Mouse (Mus musculus) monocyte, adult 2 months (primary cell): ENCODE measurements at regions not wholly inside any gene's neighbourhood (a gene's known extent, or its start where the extent isn't known, plus 50 kb on each side); places are given as distances from the start of the nearest gene placed in this dataset.

Experiments used
- DNase-seq, 2 experiments: peaks; one replicate each; pipeline ENCODE4 v3.0.0; 2022; ENCODE audit warnings: low spot score in 2 of 2, low read depth in 1 of 2

- no peak for DNase-seq
These were observed 185.7 kb upstream of the Cpeb2 start for GRCm38 (mm10) chr5:43047316-43047715.

DNA sequence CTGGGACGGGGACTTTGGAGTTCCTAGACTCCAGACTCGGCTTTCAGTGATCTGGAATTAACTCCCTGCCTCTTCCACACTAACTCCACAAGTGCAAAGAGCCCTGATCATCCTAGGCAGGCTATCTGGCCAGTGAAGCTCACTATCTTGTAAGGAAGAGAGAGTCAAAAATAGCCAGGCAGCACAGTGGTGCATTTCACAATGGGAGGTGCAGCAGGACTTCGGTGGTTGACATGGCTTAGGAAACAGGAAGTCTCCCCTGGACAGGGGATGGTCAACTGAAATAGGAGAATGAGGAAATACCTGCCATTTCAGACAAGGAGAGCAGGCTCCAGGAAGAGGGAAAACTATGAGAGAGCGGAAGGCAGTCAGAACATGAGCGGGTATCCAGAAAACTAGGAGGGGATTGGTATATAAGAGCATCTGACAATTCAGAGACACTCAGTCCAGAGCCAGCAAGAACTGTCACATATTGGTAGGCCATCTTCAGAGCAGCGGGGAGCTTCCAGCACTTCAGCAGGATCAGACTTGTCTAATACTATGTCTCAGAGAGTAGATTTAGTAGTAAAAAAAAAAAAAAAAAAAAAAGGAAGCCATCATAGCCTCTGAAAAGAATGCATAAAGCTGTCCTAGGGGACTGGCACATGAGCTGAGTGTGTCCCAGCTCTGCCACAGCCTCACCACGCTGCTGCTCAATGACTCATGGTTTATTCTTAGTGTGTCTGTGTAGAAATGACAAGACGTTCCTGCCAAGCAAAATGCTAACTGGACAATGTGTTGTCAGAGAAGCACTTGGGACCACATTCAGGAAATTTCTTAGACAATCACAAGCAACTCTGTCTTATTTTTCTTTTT lies 184.5 kb upstream of the Cpeb2 start:
- DNase-seq = no peak

DNA sequence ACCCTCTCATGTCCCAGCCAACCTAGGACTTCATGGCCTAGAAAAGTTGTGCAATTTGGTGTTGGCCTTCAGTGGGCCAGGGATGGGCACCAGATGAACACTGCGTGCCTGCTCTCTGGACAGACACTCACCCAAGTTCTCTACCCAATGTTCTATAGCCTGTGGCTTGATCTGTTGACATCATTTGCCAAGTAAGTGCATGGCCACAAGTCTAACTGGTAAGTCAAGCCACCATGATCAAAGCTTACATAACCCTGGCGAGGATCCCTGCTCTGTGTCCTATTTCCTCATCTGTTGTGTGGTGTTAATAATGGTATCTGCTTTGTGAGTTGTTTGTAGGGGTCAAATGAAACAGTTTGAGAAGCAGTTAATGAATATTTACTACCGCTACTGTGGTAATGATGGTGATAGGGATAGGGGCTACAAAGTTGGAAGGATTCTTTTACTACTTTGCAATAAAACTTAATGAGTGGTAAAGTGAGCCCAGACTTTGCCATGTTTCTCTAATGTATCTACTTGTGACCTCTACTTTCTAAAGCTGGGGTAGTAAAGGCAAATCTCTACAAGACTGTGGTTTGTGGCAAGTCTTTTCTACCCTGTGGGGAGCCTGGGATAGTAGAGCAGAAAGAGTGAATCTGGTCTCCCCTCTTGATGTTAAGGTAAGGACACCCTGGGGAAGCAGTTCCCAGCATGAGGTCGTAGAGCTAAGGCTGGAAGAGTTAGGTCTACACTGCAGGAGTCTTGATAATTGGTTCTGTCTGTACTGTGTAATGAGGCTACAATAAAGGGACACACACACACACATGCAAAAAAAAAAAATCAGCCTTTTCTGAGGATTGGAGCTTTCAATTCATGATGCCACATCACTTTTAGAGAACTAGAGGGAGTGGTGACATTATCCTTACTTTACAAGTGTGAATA lies 183.3 kb upstream of the Cpeb2 start:
- DNase-seq = no peak

DNA sequence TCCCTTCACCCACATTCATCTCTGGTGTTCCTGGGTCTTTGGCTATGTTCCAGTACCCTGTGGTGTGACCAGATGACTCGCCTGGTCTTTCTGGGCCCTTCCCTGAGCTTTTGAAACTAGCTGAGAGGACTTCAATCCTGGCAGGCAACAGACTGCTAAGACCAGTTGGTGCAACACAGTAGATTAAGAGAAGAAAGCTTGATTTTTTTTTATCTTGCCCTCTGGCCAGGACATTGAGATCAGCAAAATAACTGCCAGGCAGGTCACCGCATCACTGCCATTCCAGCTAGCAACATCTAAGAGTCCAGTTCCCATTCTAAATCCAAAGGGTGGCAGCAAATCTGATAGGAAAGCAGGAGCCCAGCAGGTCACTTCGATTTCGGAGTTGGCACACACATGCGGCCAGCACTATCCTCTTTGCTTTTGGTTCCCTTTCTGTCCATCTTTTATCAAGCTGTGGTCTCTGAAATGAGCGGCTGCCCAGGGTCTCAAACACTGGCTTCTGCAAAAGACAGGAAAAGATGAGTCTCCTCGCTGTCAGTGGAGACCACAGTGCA lies 181.9 kb upstream of the Cpeb2 start:
- no peak for DNase-seq

GRCm38 (mm10) chr5:43052668-43053067 lies 180.3 kb upstream of the Cpeb2 start:
- no peak for DNase-seq

- DNase-seq = no peak
These were observed 178.4 kb upstream of the Cpeb2 start for GRCm38 (mm10) chr5:43054586-43054985.

GRCm38 (mm10) chr5:43055111-43055710 lies 177.8 kb upstream of the Cpeb2 start:
- DNase-seq = no peak

DNA sequence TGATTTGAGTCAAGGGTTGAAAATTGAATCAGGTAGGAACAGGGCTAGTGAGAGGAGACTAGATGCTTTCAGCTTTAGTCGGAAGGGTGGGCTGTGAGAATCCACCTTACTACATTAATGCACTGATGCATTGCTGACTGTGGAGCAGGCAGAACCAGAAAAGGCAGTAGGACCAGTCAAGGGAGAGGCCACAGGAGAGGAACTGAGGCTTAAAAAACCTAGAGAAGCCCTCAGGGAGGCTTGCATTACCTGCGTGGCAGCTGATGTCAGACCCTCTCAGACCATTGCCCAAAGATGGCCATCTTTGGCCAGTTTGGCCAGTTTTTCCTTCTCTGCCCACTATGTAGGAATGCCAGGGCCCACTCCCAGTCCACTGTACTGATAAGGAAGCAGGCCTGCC lies 176.5 kb upstream of the Cpeb2 start:
- DNase-seq = no peak

DNA sequence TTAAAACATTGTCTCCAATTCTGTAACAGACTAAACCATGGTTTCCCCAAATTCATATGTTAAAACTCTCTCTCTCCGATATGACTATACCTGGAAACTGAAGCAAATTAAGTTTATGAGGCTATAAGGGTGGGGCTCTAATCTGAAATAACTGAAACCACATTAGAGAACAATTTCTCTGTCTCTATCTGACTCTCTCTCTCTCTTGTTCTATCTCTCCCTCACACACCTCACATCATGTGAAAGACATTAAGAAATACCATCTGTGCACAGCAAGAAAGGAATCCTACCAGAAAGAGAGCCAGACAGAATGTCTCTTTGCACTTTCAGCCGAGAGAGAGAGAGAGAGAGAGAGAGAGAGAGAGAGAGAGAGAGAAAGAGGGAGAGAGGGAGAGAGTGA lies 171.7 kb upstream of the Cpeb2 start:
- no peak for DNase-seq

GRCm38 (mm10) chr5:43061797-43062391 lies 171.1 kb upstream of the Cpeb2 start:
- no peak for DNase-seq

- DNase-seq = no peak
These were observed 170.5 kb upstream of the Cpeb2 start for GRCm38 (mm10) chr5:43062499-43062898.

DNA sequence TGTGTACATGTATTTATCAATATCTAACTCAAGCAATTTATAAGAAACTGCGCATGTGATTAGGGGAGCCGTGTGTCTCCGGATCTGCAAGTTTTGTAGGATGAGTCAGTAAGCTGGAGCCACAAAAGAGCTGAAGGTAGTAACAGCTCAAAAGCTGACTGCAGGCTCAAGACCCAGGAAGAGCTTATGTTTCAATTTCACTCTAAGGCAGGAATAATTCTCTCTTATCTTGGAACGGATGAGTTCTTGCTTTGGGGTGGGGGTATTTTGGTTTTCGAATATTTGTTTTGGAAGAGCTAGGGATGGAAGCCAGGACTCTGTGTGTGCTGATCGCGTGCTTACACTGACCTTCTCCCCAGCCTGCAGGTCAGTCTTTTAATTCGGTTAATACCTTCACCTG lies 169.6 kb upstream of the Cpeb2 start:
- DNase-seq = no peak

GRCm38 (mm10) chr5:43071541-43071940 lies 161.4 kb upstream of the Cpeb2 start:
- no peak for DNase-seq

DNA sequence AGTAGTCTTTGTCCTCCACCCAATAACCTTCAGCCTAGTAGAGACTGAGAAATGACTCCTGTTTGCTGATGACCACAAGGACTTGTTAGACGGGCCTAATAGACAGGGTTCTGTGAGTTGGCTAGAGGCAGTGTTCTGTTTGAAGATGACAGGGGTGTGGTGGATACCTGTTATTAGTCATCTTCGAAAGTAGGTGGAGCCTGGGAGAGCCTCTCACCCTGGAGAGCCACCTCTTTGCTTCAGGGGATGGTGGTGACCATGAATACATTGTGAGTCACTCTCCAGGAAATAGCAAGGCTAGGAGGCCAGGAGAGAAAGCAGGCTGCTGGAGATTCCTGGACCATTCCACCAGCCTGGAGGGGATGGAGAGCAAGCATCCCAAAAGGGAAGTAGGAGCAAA lies 160.6 kb upstream of the Cpeb2 start:
- no peak for DNase-seq

DNA sequence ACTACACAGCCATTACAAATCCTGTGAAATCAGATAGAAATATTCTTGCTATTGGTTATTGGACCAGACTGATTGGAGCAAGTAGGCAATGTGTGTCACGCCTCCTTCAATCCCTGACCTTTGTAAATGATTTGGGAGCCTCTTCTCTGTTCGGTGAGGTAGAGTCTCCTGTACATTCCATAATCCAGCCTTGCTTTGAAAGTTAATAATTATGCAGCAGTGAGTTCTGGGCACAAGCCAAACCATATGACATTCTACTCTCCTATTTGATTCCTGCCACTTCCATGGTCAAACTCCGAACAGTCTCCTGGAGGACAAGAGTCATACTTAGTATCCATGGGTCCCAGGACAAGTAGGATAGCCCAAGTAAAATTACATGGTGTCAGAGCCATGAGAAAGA lies 158.4 kb upstream of the Cpeb2 start:
- DNase-seq = no peak

DNA sequence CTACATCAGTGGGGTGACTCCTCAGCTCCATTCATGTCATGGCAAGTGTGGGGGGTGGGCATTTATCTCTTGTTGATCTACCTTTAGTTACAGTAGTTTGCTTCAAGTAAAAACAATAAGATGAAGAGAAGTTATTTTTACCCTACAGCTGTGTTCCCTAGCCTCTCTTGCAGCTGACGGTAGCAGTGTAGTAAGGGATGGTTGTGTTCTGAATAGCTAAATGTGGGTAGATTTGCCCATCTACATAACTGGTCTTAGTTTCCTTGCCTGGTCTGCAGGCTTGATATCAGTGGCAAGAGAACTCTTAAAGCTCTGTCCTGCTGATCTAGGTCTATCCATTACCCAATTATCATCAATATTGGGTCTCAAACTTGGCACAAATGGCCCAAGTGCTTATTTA lies 152.7 kb upstream of the Cpeb2 start:
- DNase-seq = no peak

DNA sequence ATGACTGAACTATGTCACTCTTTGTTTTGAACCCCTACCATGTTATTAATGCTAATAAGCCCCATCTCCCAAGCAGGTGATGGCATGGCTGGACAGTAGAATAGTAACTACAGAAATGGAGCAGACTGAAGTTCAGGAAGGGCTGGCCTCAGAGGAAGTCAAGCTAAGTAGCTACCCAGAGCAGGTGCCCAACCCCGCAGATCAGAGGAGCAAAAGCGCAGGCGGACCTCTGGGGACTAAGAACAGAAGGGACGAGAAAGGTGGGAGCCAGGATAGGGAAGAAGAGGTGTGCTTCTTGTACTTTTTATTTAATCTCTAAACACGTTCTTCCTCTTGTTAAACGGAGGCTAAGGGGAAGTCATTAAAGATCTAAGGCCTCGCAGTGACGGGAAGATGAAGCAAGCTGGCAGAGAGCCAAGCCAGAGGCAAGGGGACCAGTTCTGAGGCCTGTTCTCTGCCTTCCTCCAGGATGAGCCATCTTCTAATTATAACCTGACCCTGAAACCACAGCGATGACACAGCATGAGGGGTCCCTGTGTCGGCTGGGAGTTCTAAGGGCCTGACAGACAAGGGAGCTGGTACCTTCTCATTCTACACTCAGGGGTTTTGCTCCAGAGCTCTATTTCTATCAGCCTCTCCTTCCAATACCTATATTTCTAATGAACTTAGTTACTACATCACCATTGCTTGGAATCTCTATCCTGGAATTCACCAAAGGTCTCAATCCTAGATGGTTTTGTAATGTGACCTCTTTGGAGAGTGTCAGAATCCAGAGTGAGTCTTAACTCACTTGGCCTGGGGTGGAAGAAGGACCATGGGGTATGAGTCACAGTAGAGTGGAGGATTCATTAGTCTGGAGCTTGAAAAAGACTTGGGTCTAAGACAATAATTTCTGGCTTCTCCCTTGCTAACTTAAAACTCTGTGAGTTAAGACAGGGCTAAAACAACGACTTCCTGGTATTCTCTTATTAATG lies 151.1 kb upstream of the Cpeb2 start:
- no peak for DNase-seq

- no peak for DNase-seq
These were observed 145.9 kb upstream of the Cpeb2 start for GRCm38 (mm10) chr5:43087077-43087476.

- no peak for DNase-seq
These were observed 145.0 kb upstream of the Cpeb2 start for GRCm38 (mm10) chr5:43087907-43088387.
